Mouse (Mus musculus) liver, postnatal 0 days (tissue): Measurements from ENCODE around the gene Trim7.

ENCODE experiments used
- CTCF ChIP-seq: sonication (generic); IDR thresholded peaks from 2 replicates; pipeline ENCODE4 v1.5.1; 2016; ENCODE audit warnings: antibody characterized with exemption, low read depth
- EP300 ChIP-seq: IDR thresholded peaks from 2 replicates; pipeline ENCODE4 v1.6.1; 2016; ENCODE audit warnings: antibody characterized with exemption, low read depth, mild to moderate bottlenecking

DNA sequence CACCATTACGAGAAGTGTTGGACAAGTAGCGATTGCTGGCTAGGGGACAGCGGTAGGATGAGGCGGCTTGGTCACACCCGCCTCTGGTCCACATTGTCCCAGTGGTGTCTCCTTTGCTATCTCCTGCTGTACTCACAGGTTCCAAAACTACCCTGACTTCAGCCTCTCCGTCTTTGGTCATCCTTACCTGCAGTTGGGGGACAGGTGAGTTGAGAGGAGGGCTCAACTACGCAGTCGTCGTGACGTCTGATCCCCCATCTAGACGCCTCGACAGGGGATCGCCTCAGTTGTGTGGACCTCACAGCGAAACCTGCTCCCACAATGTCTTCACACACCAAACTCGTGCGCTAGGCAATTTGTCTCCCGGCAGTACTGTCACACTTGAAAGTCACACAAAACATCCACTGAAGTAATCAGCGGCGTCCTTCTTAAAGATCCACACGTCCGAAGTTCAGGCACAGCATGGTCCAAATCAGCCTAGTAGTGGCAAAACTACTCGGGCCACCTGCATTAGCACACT, 1.6 kb upstream of the Trim7 start:
- TF ChIP-seq EP300 (no peak), CTCF (no peak)
